Mouse (Mus musculus) myocyte (in vitro differentiated cells): ENCODE results near the gene Klhl13.

ENCODE experiments used
- MAX ChIP-seq: IDR thresholded peaks from one replicate; pipeline ENCODE4 v1.6.1; 2011; ENCODE audit warnings: low read depth, mild to moderate bottlenecking, control low read depth
- MYOD1 ChIP-seq, 3 experiments: IDR thresholded peaks; one replicate each; pipeline ENCODE4 v1.6.1; 2011; ENCODE audit warnings: control low read depth in 2 of 3, low read depth in 2 of 3, mild to moderate bottlenecking in 2 of 3, moderate library complexity in 1 of 3; ENCODE audit not compliant: insufficient read length in 2 of 3, control insufficient read depth in 1 of 3
- POLR2A ChIP-seq: IDR thresholded peaks from one replicate; pipeline ENCODE4 v1.6.1; 2011; ENCODE audit warnings: low read depth, mild to moderate bottlenecking, control low read depth, moderate library complexity; ENCODE audit not compliant: insufficient read length
- POLR2AphosphoS2 ChIP-seq: IDR thresholded peaks from one replicate; pipeline ENCODE4 v1.6.1; 2011; ENCODE audit warnings: low read depth, control low read depth; ENCODE audit not compliant: insufficient read length
- SRF ChIP-seq: IDR thresholded peaks from one replicate; pipeline ENCODE4 v1.6.1; 2011; ENCODE audit warnings: low read depth; ENCODE audit not compliant: control insufficient read depth, insufficient read length
- TCF12 ChIP-seq: IDR thresholded peaks from one replicate; pipeline ENCODE4 v1.6.1; 2011; ENCODE audit warnings: mild to moderate bottlenecking, control low read depth; ENCODE audit not compliant: poor library complexity, insufficient read depth, severe bottlenecking

GRCm38 (mm10) chrX:23267601-23268000 lies 97.3 kb downstream of the Klhl13 start:
- TF ChIP-seq POLR2AphosphoS2 (no peak), POLR2A (no peak), MAX (no peak), TCF12 (no peak), SRF (no peak), MYOD1 (IDR thresholded peaks at IDR 0.05; ENCODE audit: control insufficient read depth in 1 of 3, insufficient read length in 2 of 3, low read depth in 2 of 3) (no peak)
